Mouse (Mus musculus): ENCODE measurements around the gene Gprc5c.
A peak's percentile ranks its signal among the peaks of the same experiment; 100 is the strongest.

The Gprc5c gene

DNA sequence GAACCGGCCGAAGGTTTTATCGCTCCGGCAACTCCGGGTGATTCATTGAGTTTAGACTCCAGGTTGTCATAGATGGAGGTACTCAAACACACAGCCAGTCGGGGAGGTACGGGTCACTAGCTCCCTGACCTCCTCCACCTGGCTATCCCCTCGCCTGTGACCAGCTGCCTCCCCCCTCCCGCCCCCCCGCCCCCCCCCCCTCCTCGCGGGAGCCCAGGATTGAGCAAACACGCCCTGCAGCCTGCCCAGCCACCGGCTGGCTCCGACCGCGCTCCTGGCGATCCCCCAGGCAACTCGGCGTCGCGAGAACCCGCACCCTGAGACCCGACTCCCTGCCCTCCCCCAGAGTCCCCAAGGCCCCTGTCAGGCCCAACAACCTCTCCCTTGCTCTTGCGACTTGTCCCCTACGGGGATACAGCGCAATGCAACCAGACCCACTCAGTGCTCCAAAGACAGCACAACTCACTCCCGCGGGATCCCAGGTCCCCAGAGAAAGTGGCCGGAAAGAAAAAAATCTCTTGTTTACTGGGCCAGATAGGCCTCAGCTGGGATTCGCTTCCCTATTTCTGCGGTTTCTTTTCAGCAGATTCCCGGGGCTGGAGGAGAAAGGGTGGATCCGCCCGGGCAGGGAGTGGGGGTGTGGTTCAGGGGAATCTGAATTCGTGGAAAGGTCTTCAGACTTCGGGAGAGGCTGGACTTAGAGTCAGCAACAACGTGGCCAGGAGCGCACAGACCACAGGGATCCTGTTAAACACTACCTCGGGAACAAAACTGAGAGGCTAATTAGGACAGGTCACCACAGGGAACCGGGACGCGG lies at the start of gene Gprc5c:
Gene Gprc5c (plus strand): TSS at position 701 of the 817 bp plus-strand sequence.
- DNase-seq = peak; percentile 75 to 94

- DNase-seq = no peak
These were observed 49.0 kb upstream of the Gprc5c start for GRCm38 (mm10) chr11:114801906-114802305.

DNA sequence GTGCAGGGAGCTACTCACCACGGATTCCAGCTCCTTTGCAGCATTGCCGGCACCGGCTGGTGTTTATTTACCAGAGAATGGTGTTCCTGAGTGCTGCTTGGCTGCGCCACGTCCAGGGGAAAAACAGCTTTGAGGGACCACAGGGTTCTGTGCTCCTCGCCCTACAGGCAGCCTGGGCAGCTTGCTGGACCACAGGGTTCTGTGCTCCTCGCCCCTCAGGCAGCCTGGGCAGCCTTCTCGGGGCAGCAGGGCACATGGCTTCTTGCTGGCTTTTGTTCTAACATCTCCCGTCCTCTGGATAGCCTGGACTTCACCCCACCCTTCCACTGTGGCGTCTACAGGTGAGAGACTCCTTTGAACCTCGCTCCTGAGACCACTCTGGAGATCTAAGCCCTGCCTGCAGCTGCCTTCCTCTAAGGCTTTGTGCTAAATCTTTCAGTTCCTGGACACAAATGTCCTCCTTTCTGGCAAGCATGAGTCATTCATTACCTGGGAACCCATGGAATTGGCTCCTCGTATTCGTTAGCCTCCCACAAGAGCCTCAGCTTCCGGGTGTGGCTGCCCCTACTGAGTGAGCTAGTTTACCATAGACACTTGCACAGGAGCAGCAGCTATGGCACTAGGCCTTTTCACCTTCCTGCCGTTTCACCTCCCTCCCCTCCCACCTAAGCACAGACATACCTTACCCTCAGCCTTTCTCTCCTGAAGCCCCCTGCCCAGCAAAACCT lies 48.2 kb upstream of the Gprc5c start:
- no peak for DNase-seq

GRCm38 (mm10) chr11:114803990-114804389 lies 47.0 kb upstream of the Gprc5c start:
- no peak for DNase-seq

- no peak for DNase-seq
These were observed 43.9 kb upstream of the Gprc5c start for GRCm38 (mm10) chr11:114807025-114807424.

DNA sequence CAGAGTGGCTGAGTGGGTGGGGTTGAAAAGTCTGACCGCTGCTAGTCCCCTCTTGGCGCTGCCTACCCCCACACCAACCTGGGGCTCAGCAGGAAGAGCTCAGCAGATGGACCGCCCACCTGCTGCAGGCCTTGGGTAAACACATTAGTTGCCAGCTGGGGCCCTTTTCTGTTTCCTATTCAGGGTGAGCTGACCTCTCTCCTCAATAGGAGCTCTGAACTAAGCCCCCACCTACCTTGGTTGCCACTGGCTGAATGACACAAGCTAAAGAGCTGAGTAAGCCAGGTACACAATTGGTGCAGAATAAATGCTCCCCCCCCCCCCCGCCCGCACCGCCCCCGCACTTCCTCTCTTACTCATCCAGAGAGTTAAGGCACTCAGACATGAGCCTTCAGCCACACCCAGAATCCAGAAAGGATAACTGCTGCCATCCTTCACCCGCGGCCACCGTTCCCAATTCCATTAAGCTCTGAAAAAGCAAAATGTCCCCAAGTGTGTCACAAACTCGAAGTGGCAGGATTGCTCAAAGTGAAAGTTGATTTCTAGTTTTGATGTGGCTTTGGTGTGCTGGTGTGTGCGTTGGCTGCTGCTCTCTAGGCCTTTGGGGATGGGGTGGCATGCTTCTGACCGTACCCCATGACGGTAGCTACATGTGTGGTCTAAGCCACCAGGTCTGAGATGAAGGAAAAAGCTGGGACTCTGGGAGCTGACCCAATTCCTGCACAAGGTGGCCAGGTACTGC lies 43.1 kb upstream of the Gprc5c start:
- DNase-seq = no peak

- peak in 1 of 2 experiments; percentile 36 for DNase-seq
These were observed 41.6 kb upstream of the Gprc5c start for GRCm38 (mm10) chr11:114809371-114809770.

DNA sequence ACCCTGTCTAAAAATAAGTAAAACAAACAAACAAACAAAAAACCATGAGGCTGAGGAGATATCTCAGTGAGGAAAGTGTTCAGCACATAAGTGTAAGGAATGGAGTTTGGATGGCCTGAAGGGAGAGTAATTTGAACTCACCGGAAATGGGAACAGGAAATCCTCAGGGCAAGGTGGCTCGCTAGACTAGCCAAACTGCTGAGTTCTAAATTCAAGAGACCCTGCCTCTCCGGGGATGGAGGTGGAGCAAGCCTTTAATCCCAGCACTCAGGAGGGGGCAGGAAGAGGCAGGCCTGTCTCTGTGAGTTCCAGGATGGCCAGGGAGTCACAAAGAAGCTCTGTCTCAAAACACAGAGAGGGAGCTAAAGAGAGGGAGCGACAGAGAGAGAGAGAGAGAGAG lies 40.6 kb upstream of the Gprc5c start:
- no peak for DNase-seq

DNA sequence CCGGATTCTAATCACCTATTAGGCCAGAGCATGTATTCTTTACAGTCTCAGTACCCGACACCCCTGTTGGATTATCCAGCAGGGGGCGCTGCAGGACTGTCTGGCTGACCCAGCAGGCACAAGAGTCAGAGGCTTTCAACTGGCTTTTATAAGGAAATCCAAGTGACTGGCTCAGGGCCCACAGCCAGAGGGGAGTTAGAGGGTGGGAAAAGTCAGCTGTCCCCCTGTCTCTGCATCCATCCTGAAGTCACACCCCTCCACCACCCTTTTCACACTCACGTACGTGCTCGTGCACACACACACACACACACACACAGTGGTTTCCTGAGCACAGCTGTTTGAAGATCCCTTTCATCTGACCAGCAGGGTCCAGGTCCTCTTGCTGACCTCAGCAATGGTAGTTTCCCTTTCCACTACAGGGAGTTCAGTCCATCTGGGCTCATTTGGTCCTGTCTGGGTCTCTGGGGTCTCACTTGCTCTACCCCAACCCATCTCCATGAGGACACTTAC lies 38.2 kb upstream of the Gprc5c start:
- DNase-seq = peak; percentile 91 to 96

GRCm38 (mm10) chr11:114814873-114815592 lies 35.9 kb upstream of the Gprc5c start:
- no peak for DNase-seq

- no peak for DNase-seq
These were observed 34.0 kb upstream of the Gprc5c start for GRCm38 (mm10) chr11:114816934-114817333.

DNA sequence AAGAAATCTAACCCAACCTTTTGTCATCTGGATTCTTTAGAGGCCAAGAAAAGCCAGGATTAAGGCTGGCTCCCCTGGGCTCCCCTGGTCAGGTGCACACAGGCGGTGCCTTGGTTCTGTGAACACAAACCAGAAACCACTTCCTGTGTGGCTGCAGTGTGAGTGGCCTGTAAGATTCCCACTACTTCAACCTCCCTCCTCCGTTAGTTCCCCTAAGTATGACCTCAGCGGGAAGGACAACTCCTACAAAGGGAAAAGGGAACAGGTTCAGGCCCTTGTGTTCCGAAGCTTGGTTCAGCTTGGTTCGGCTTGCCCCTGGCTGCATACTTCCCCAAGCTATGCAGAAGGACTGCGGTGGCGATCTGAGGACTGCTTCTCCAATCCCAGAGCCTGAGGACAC lies 32.8 kb upstream of the Gprc5c start:
- no peak for DNase-seq

- DNase-seq = no peak
These were observed 31.8 kb upstream of the Gprc5c start for GRCm38 (mm10) chr11:114819110-114819509.

DNA sequence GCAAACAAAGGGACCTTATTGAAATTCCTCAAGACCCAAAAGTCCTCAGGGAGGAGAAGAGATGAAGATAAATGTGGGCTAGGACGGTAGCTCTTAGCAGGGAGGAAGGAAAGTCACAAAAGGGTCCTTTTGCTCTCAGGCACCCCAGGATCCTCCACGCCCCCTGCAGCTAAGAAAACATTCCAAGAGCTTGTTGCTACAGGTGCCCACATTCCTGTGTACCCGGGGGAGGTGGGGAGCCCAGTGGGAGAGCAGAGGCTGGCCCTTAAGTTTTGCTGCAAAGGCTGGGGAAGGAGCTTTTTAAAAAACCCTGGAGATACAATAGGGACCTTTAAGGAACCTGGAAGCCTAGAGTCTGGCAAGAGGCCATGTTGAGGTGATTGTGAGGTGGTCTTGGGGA lies 30.5 kb upstream of the Gprc5c start:
- no peak for DNase-seq

DNA sequence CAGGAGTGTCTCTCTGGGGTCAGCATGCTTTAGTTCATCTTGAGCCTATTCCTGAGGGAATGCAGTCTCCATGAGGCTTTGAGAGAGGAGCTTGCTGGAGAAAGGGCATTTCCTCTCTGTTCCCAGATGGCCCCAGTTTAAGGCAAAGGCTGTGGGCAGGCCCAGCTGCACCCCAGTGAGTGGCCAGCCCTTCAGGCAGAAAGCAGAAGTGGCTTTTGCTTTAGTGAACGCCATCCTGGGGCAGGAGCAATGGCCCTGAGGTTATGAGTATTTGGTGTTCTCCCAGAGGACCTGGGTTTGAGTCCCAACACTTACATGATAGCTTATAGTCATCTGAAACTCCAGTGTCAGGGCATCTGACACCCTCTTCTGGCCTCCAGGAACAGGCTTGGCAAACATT lies 29.6 kb upstream of the Gprc5c start:
- no peak for DNase-seq

DNA sequence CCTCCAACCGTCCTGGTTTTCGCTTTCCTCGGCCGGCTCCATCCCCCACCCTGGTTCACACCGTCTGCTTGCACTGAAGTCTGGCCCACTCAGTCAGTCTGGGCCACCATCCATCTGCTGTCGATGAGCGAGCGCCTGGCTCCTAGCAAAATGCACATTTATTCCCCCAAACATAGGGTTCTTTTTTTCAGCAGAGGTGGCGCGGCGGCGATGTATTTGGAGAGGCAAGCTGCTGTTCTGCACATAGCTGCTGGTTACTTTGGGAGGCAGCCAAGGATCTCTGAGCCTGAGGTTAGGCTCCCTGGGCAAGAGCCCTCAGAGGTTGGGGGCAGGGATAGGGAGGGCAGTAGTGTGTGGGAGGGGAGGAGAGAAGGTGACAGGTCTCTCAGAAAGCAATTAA lies 28.2 kb upstream of the Gprc5c start:
- peak; percentile 87 to 89 for DNase-seq

DNA sequence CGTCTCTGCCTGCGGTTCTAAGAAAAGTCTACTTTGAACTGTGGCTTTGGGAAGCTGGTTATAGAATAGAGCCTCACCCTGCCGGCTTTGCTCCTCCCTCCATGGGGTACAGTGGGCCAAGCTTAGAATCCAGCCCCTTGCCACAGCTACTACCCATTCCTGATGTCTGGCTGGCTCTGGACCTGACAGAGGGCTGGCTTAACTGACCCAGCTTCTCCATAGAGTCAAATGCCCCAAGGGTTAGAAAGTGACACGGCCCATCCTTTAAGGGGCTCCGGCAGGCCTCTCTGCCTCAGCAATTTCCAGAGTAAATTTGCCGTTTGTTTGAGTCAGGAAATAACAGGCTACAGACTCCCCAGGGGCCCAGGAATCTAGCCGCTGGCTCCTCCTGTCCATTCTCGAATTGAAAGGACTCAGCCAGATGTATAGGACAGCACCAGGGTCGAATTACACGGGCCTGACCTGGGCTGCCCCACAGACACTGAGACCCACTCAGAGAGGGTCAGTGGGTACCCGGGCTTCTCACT lies 27.7 kb upstream of the Gprc5c start:
- DNase-seq = no peak

DNA sequence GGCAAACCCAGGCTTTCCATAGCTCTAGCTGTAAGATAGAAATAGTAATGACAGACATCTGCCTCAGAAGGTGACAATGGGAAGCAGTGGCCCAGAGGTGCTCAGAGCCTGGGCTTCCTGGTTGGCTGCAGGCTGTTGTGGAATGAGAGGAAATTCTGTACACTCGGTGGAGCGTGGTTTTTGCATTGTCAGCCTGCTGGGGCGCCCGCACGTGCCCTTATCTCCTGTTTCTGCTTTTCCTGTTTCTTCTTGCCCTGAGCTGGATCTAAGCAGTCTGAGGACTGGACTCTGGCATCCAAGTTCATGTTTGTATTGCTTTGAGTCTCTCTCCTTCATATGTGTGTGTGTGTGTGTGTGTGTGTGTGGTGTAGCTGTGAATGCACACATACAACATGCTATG lies 24.3 kb upstream of the Gprc5c start:
- peak; percentile 79 to 90 for DNase-seq

DNA sequence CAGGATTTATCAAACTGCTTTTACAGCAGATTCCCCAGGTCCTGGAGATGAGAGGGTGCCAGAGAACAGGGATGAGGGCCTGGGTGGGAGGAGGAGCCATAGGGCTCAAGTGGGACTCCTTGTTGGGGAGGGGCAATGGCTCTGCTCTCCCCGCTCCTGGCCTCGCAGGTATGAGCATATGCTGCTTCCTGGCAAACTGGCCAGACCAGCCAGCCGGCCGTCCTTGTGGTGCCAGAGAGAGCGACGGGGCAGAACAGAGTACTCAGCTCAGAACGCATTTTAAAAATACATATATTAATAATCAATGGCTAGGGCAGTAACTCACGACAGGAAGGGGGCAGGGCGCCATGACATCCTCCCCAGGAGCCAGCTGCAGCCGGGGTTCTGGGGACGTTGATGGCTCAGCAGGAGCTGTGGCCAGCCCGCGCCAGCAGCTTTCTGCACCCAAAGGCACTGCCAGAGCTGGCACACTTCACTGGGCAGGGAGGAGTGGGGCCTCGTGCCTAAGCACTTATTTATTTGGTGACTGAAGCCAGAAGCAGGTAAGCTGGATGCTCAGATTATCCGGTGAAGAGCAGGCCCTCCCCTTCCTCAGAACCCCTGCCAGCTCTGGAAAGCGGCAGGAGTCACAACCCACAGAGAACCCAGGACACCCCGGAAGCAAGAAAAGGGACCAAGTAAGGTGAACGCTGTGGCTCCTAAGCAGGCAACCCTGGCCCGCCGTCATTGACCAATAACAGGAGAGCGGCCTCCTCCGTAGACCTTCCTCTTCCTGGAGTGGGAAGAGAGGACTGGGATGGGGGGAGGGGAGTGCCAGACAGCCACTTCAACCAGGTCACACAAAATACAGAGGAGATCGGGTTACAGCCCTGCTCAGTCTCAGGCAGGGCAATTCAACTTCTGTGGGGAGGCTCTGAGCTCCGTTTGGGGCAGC lies 21.2 kb upstream of the Gprc5c start:
- DNase-seq = peak; percentile 84 to 95

DNA sequence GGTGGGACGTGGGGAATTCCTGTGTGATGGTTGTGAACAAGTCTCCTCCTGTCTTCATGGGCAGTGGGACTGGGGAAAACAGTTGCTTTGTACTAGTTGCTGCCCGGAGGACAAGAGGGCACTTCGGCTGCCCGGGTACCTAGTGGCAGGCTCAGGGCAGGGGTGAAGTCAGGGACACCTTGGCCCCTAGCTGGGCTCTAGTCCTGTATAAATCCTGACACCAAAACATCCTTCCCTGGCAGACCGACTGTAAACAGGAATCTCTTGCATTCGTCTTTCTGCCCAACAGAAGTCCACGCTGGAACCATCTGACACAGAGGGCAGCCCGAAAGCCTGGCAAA lies 20.5 kb upstream of the Gprc5c start:
- peak in 1 of 2 experiments; percentile 87 for DNase-seq

DNA sequence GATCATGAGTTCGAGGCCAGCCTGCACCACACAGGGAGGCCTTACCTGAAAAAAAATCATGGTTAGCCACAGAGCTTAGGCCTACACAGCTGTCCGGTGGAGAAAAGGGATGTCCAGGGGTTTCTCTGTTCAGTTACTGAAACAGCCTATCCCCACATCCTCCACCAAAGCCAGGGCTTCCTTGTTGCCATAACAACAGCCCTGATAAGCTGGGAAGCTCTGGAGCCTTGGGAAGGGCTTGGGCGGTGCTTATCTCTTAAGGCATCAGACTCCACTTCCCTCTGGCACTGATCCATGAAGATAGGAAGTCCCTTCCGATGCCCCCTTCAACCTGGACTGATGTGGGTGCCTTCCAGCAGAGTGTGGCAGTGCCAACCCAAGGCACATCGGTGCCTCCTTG lies 17.8 kb upstream of the Gprc5c start:
- no peak for DNase-seq
